Comparison of ENCODE assay signal across 8 mouse cellular contexts in genomic region chr10:45473663-45474333, GRCm38 (mm10). TPM values are rescaled to one million over a fixed set of nuclear protein-coding genes. Genes with fewer than 3 reads are reported as not detected.
DNase-seq lines count a peak whose midpoint lies in the region; ATAC-seq and TF ChIP-seq lines count a peak whose summit lies in the region.

No protein-coding gene starts in this region.

- H3K4me3 ChIP-seq in erythroblast, embryonic 14.5 days (replicated peaks) = peak overlapping the region; percentile 62
- peak overlapping the region; percentile 72 for H3K4me3 ChIP-seq in E14TG2a.4 (replicated peaks; ENCODE audit: low read length)
- H3K4me3 ChIP-seq in liver, embryonic 11.5 days (ENCODE audit: low read depth, low read length) = peak overlapping the region; percentile 60
- peak overlapping the region; percentile 29 for H3K4me3 ChIP-seq in stomach, embryonic 16.5 days (replicated peaks; ENCODE audit: low read length)

- no peak for TF ChIP-seq CTCF in E14TG2a.4 (conservative IDR thresholded peaks at IDR 0.05; ENCODE audit: low read length)

- ATAC-seq in erythroblast, adult 5-6 weeks (replicated peaks; ENCODE audit: low FRiP score, poor library complexity, severe bottlenecking) = no peak
- ATAC-seq in liver, embryonic 11.5 days (replicated peaks; ENCODE audit: low FRiP score) = no peak; the same call in 1 of the 2 replicates
- no peak for ATAC-seq in stomach, embryonic 16.5 days (ENCODE audit: insufficient read depth, low FRiP score)

- H3K9me3 ChIP-seq in erythroblast, embryonic 14.5 days (ENCODE audit: control insufficient read depth, low read length) = no peaks in the 10 kb centered on the region
- no peaks in the 10 kb centered on the region for H3K9me3 ChIP-seq in E14TG2a.4 (ENCODE audit: low read length)
- H3K9me3 ChIP-seq in liver, embryonic 11.5 days (ENCODE audit: control insufficient read depth, low read length) = no peaks in the 10 kb centered on the region
- no peaks in the 10 kb centered on the region for H3K9me3 ChIP-seq in stomach, embryonic 16.5 days (replicated peaks; ENCODE audit: control insufficient read depth, low read length)

- peak; percentile 23 to 35 for DNase-seq in frontal cortex, postnatal 36 days (ENCODE audit: low spot score in 2 of 2)
- DNase-seq in liver, embryonic 11.5 days (ENCODE audit: low spot score) = peak; percentile 64
- no peak for DNase-seq in urinary bladder, postnatal 25 days (ENCODE audit: low spot score)
- DNase-seq in thymus, adult 18-20 months = no peak

- peak overlapping the region; percentile 66 for H3K9ac ChIP-seq in liver, embryonic 11.5 days (ENCODE audit: low read depth, low read length)
- H3K9ac ChIP-seq in stomach, embryonic 16.5 days (ENCODE audit: low read length) = no peak overlapping the region

- peak overlapping the region; percentile 81 for H3K4me2 ChIP-seq in liver, embryonic 11.5 days
- peak overlapping the region; percentile 38; the same call in 1 of the 2 replicates for H3K4me2 ChIP-seq in stomach, embryonic 16.5 days (ENCODE audit: low read depth, low read length)

- peak overlapping the region; percentile 43; the same call in 1 of the 2 replicates for H3K27ac ChIP-seq in liver, embryonic 11.5 days (ENCODE audit: low read depth, low read length)
- no peak overlapping the region for H3K27ac ChIP-seq in stomach, embryonic 16.5 days (ENCODE audit: low read length)

- peaks cover 9% of the 10 kb centered on the region for H3K27me3 ChIP-seq in erythroblast, embryonic 14.5 days (ENCODE audit: control insufficient read depth)
- peaks cover 2% of the 10 kb centered on the region; the same call in 1 of the 2 replicates for H3K27me3 ChIP-seq in E14TG2a.4 (ENCODE audit: insufficient read depth, low read length)
- no peaks in the 10 kb centered on the region for H3K27me3 ChIP-seq in liver, embryonic 11.5 days (replicated peaks; ENCODE audit: control insufficient read depth, insufficient read depth, low read length)
- H3K27me3 ChIP-seq in stomach, embryonic 16.5 days (ENCODE audit: control insufficient read depth, insufficient read depth, low read length) = peaks cover 23% of the 10 kb centered on the region

- no peaks in the 10 kb centered on the region for H3K36me3 ChIP-seq in erythroblast, embryonic 14.5 days (ENCODE audit: control insufficient read depth)
- H3K36me3 ChIP-seq in E14TG2a.4 (ENCODE audit: insufficient read depth, low read length) = no peaks in the 10 kb centered on the region
- H3K36me3 ChIP-seq in liver, embryonic 11.5 days (ENCODE audit: control insufficient read depth, insufficient read depth, low read length) = no peaks in the 10 kb centered on the region
- no peaks in the 10 kb centered on the region for H3K36me3 ChIP-seq in stomach, embryonic 16.5 days (ENCODE audit: control insufficient read depth, insufficient read depth, low read length)

- H3K4me1 ChIP-seq in erythroblast, embryonic 14.5 days (ENCODE audit: control insufficient read depth) = peaks cover 32% of the 10 kb centered on the region
- H3K4me1 ChIP-seq in E14TG2a.4 (replicated peaks; ENCODE audit: low read depth, low read length) = peaks cover 34% of the 10 kb centered on the region
- peaks cover 16% of the 10 kb centered on the region for H3K4me1 ChIP-seq in liver, embryonic 11.5 days (replicated peaks; ENCODE audit: control insufficient read depth, insufficient read depth, low read length)
- no peaks in the 10 kb centered on the region for H3K4me1 ChIP-seq in stomach, embryonic 16.5 days (ENCODE audit: control insufficient read depth, insufficient read depth, low read length)

- WGBS in liver, embryonic 11.5 days = under 1% methylated on average over 21 of the region's 21 CpGs
- 1% methylated on average over 21 of the region's 21 CpGs for WGBS in stomach, embryonic 16.5 days

RNA-seq across cellular contexts. Expression of gene Lin28b, which starts 12.4 kb away (rescaled TPM):
- 0.16 and 0.18 TPM in 2 replicates for polyA plus RNA-seq in erythroblast, embryonic 14.5 days (2012)
- not detected in 2 replicates for total RNA-seq in erythroblast, adult 5-6 weeks (2015; ENCODE audit: low replicate concordance)
- total RNA-seq in erythroblast, adult 5-6 weeks (2017; ENCODE audit: low replicate concordance) = not detected in 2 replicates
- polyA plus RNA-seq in liver, embryonic 11.5 days (2014; fragmentation: Nextera tagmentation; extraction: Ambion mirVana) = 34.2 and 36.4 TPM in 2 replicates
- 0.80 and 1.2 TPM in 2 replicates for polyA plus RNA-seq in stomach, embryonic 16.5 days (2015; fragmentation: Nextera tagmentation; extraction: Ambion mirVana)

Comparison
In these comparisons a context has a peak if more than half of its experiments do, and no peak if none do; other contexts are left out.
1. DNase-seq: peak in frontal cortex, postnatal 36 days (2 of 2) and liver, embryonic 11.5 days (single experiment); none in urinary bladder, postnatal 25 days (single experiment) and thymus, adult 18-20 months (0 of 2).
2. RNA of gene Lin28b, which starts 12.4 kb away (polyA plus RNA-seq): 34.2 to 36.4 TPM in liver, embryonic 11.5 days; 0.80 to 1.2 TPM in stomach, embryonic 16.5 days and 0.16 to 0.18 TPM in erythroblast, embryonic 14.5 days; every median in the first group is over 10 times any median in the second.
3. Peak in every context shown above with its lines, with median percentiles within 50 percentile points of each other: H3K4me3 ChIP-seq.